Mouse (Mus musculus) stomach, embryonic 14.5 days (tissue): ENCODE measurements around the gene Tlr6. TPM values are rescaled to one million over a fixed set of nuclear protein-coding genes. Genes with fewer than 3 reads are reported as not detected.

Experiments used
- ATAC-seq: fragments of 200-750 bp; cut with Nextera tagmentation; 2 replicates; pipeline ENCODE4 v1.8.0; 2017; ENCODE audit warnings: low read depth, moderate TSS enrichment; ENCODE audit not compliant: insufficient number of reproducible peaks, insufficient read depth, low FRiP score
- H3K27ac ChIP-seq: fragments of 300-500 bp; sonication (generic); 2 replicates; pipeline ENCODE4 v1.5.1; 2014; ENCODE audit warnings: mild to moderate bottlenecking, low read length, moderate library complexity, mixed read lengths
- H3K27me3 ChIP-seq: fragments of 300-500 bp; sonication (generic); 2 replicates; pipeline ENCODE4 v1.6.1; 2014; ENCODE audit warnings: low read length, control low read depth, mixed read lengths; ENCODE audit not compliant: control insufficient read depth, insufficient read depth
- H3K36me3 ChIP-seq: fragments of 300-500 bp; sonication (generic); 2 replicates; pipeline ENCODE4 v1.6.1; 2014; ENCODE audit warnings: mild to moderate bottlenecking, control low read depth, low read length, moderate library complexity, mixed read lengths; ENCODE audit not compliant: control insufficient read depth, insufficient read depth
- H3K4me1 ChIP-seq: fragments of 300-500 bp; sonication (generic); 2 replicates; pipeline ENCODE4 v1.6.1; 2014; ENCODE audit warnings: low read length, control low read depth, mixed read lengths; ENCODE audit not compliant: control insufficient read depth, insufficient read depth
- H3K4me2 ChIP-seq: fragments of 300-500 bp; sonication (generic); replicated peaks from 2 replicates; pipeline ENCODE4 v1.6.1; 2014; ENCODE audit warnings: low read depth, low read length, control low read depth
- H3K4me3 ChIP-seq: fragments of 300-500 bp; sonication (generic); 2 replicates; pipeline ENCODE4 v1.5.1; 2014; ENCODE audit warnings: low read depth, low read length, control low read depth
- H3K9ac ChIP-seq: fragments of 300-500 bp; sonication (generic); replicated peaks from 2 replicates; pipeline ENCODE4 v1.6.1; 2014; ENCODE audit warnings: low read depth, mild to moderate bottlenecking, control low read depth, low read length, moderate library complexity, mixed read lengths
- H3K9me3 ChIP-seq: fragments of 300-500 bp; sonication (generic); 2 replicates; pipeline ENCODE4 v1.6.1; 2016; ENCODE audit warnings: low read depth, low read length, control low read depth; ENCODE audit not compliant: control insufficient read depth
- WGBS: fragments of 180-500 bp; shearing (Covaris S2); extraction: QIAGEN DNeasy Blood & Tissue Kit; methylation state at CpG from one replicate; pipeline ENCODE4 v1.1.7; 2014; 5-methylcytosine and 5-hydroxymethylcytosine counted together
- polyA plus RNA-seq: library from polyadenylated mRNA; unstranded; fragments of >200 nt; fragmentation: Nextera tagmentation; extraction: Ambion mirVana; gene quantifications from 2 replicates; pipeline ENCODE4 v1.2.1, GENCODE M21; 2014

The Tlr6 gene
- polyA plus RNA-seq, 1 experiment from 2014 or later, result 0.90 TPM

GRCm38 (mm10) chr5:64958991-64959842 lies 680 bp downstream of the Tlr6 start:
- Histone ChIP-seq H3K27ac (no peak overlapping the region), H3K9me3 (no peaks in the 10 kb centered on the region), H3K27me3 (no peaks in the 10 kb centered on the region), H3K4me3 (no peak overlapping the region), H3K4me2 (no peak overlapping the region), H3K4me1 (no peaks in the 10 kb centered on the region), H3K36me3 (no peaks in the 10 kb centered on the region), H3K9ac (no peak overlapping the region)
- ATAC-seq, result no peak
- 78% methylated on average over 22 of the region's 22 CpGs for WGBS

DNA sequence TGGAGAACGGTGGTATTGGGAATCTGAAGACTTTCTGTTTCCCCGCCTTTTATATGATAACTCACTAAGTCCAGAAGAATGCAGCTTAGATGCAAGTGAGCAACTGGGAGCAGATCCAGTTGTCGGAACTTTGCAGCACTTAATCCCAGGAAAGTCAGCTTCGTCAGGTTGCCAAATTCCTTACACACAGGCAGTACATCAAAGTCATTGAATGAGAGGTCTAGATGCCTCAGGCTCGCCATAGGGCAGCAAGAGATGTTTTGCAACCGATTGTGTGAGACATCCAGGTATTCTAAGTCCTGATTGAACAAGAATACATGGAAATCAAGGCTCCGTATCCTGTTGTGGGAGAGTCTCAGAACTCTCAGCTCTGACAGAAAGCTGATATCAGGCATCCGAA lies 5.0 kb downstream of the Tlr6 start:
- H3K27me3 ChIP-seq, result no peaks in the 10 kb centered on the region
- no peaks in the 10 kb centered on the region for H3K4me1 ChIP-seq
- H3K9me3 ChIP-seq, result no peaks in the 10 kb centered on the region
- H3K4me3 ChIP-seq, result no peak overlapping the region
- H3K27ac ChIP-seq, result no peak overlapping the region
- 69% methylated on average over 8 of the region's 8 CpGs for WGBS
- no peak for ATAC-seq
- H3K36me3 ChIP-seq, result no peaks in the 10 kb centered on the region
- H3K9ac ChIP-seq, result no peak overlapping the region
- H3K4me2 ChIP-seq, result no peak overlapping the region

GRCm38 (mm10) chr5:64951486-64951885 lies 8.4 kb downstream of the Tlr6 start:
- Histone ChIP-seq H3K27me3 (no peaks in the 10 kb centered on the region), H3K4me1 (no peaks in the 10 kb centered on the region), H3K27ac (no peak overlapping the region), H3K4me3 (no peak overlapping the region), H3K36me3 (no peaks in the 10 kb centered on the region), H3K4me2 (no peak overlapping the region), H3K9me3 (no peaks in the 10 kb centered on the region), H3K9ac (no peak overlapping the region)
- ATAC-seq, result no peak
- 71% methylated on average over 5 of the region's 5 CpGs for WGBS

GRCm38 (mm10) chr5:64932775-64933174 lies 27.1 kb downstream of the Tlr6 start:
- H3K4me3 ChIP-seq, result no peak overlapping the region
- H3K27ac ChIP-seq, result no peak overlapping the region
- no peaks in the 10 kb centered on the region for H3K36me3 ChIP-seq
- no peaks in the 10 kb centered on the region for H3K4me1 ChIP-seq
- no peaks in the 10 kb centered on the region for H3K27me3 ChIP-seq
- H3K9me3 ChIP-seq, result no peaks in the 10 kb centered on the region
- H3K4me2 ChIP-seq, result no peak overlapping the region
- 86% methylated on average over 15 of the region's 15 CpGs for WGBS
- H3K9ac ChIP-seq, result no peak overlapping the region
- no peak for ATAC-seq

- no peaks in the 10 kb centered on the region for H3K9me3 ChIP-seq
- 63% methylated on average over 3 of the region's 3 CpGs for WGBS
- H3K36me3 ChIP-seq, result no peaks in the 10 kb centered on the region
- no peak overlapping the region for H3K9ac ChIP-seq
- H3K27me3 ChIP-seq, result no peaks in the 10 kb centered on the region
- H3K4me2 ChIP-seq, result no peak overlapping the region
- no peaks in the 10 kb centered on the region for H3K4me1 ChIP-seq
- H3K4me3 ChIP-seq, result no peak overlapping the region
- no peak overlapping the region for H3K27ac ChIP-seq
- ATAC-seq, result no peak
Measured at GRCm38 (mm10) chr5:64932215-64932614, 27.7 kb downstream of the Tlr6 start.

DNA sequence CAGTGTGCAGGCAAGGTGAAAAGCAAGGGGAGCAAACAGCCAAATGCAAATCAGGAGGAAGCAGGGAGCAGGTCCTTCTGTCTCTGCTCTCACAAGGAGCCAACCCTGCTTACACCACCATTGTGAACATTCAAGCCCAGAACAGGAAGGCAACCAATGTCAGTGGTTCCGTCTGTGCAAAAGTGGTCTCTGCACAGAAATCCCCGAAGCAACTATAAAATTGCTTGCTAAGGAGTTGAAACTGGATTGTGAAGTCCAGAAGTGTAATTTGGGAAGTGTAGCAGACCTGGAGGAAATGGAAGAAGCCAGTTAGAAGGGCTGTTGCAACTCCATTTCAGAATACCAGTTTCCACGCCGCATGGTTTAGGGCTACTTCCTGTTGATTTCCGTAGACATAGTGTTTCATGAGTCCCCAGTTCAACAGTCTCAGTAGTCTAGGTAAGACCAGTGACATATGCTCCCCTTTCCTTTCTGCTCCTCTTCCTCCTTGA lies 37.0 kb downstream of the Tlr6 start:
- 89% methylated on average over 5 of the region's 5 CpGs for WGBS
- no peak overlapping the region for H3K9ac ChIP-seq

DNA sequence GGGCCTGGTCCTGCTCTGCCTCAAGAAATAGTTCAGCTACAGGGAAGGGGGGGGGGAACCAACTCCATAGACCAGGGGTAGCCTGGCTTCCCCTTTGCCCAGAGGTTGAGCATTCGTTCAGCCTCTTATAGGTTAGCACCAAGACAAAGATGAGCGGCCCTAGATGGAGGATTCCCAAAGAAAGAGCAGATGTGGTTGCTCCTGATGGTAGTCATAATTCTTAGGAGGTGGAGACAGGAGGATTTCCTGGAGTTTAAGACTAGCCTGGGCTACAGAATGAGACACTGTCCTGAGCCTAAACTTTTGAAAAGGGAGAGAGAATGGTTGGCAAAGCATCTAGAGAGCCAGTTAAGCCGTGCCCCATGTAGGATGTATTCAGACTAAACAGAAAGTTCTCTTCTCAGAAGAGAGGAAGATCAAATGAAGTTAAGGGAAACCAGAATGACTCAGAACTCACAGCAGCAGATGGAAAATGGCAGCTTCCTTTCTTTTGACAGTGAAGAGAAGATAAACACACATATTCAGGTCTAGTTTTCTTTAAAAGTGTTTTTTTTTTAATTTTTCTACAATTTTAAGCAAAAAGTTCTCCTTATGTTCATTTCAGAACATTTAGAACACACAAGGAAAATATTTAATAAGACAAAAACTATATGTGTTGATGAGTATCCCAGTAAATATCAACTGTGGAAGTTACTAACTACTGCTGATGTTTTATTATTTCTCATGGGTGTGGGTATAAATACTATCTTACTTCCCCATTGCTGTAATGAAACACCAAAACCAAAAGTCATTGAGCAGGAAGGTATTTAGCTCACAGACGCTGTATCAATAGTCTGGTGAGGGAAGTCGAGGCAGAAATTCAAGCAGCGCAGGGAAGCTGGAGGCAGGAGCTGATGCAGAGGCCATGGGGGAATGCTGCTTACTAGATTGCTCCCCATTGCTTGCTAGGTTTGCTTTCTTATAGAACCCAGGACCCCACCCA lies 41.0 kb downstream of the Tlr6 start:
- 93% methylated on average over 6 of the region's 6 CpGs for WGBS
- Histone ChIP-seq H3K9ac (no peak overlapping the region), H3K4me3 (no peak overlapping the region), H3K27me3 (no peaks in the 10 kb centered on the region), H3K4me1 (no peaks in the 10 kb centered on the region), H3K4me2 (no peak overlapping the region), H3K27ac (no peak overlapping the region), H3K36me3 (no peaks in the 10 kb centered on the region), H3K9me3 (peaks cover 8% of the 10 kb centered on the region; the same call in 1 of the 2 replicates)
- ATAC-seq, result no peak

More for the DNA sequence above, 37.0 kb downstream of the Tlr6 start:
- no peak overlapping the region for H3K27ac ChIP-seq
- no peaks in the 10 kb centered on the region for H3K27me3 ChIP-seq
- no peak overlapping the region for H3K4me3 ChIP-seq
- ATAC-seq, result no peak
- H3K36me3 ChIP-seq, result no peaks in the 10 kb centered on the region
- H3K4me2 ChIP-seq, result no peak overlapping the region
- H3K4me1 ChIP-seq, result no peaks in the 10 kb centered on the region
- H3K9me3 ChIP-seq, result no peaks in the 10 kb centered on the region

DNA sequence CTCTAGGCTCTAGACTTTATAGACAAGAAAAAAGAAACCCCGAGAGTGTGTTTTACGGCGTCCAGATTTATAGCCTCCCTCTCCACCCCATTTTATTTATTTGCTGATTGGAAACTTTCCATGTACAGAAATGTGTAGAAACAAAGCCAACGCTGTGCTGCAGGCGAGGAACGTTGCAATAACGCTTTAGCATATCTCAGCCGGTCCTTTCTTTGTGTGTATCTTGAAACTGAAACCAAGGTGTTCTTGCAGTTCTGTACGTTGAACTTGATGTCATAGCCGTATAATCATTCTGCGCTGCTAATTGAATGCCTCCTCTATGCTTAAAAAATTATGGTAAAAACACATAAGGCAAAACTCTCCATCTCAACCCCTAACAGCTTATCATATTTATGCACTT lies 42.2 kb downstream of the Tlr6 start:
- no peaks in the 10 kb centered on the region for H3K36me3 ChIP-seq
- 91% methylated on average over 11 of the region's 11 CpGs for WGBS

More for the DNA sequence above, 42.2 kb downstream of the Tlr6 start:
- no peak overlapping the region for H3K4me3 ChIP-seq
- no peaks in the 10 kb centered on the region for H3K4me1 ChIP-seq
- H3K27ac ChIP-seq, result no peak overlapping the region
- H3K4me2 ChIP-seq, result no peak overlapping the region
- no peak overlapping the region for H3K9ac ChIP-seq
- peaks cover 8% of the 10 kb centered on the region; the same call in 1 of the 2 replicates for H3K9me3 ChIP-seq
- no peak for ATAC-seq
- no peaks in the 10 kb centered on the region for H3K27me3 ChIP-seq
